Mouse (Mus musculus) Patski (cell line): ENCODE measurements at regions not wholly inside any gene's neighbourhood (a gene's known extent, or its start where the extent isn't known, plus 50 kb on each side); places are given as distances from the start of the nearest gene placed in this dataset.
A peak's percentile ranks its signal among the peaks of the same experiment; 100 is the strongest.

Source experiments
- ATAC-seq: fragments of 100-300 bp; one replicate; pipeline ENCODE4 v1.8.0; 2021
- CTCF ChIA-PET: fragments of 350-600 bp; sonication (Branson Sonifier 250); formaldehyde crosslinking; loops from one replicate; lab custom pipeline; 2022; ENCODE audit warnings: inconsistent platforms; lab: Charles Lee
- POLR2A ChIA-PET: fragments of 350-600 bp; sonication (Branson Sonifier 250); formaldehyde crosslinking; loops from one replicate; lab custom pipeline; 2022; ENCODE audit warnings: antibody characterized with exemption, inconsistent platforms; lab: Charles Lee
- DNase-seq: peaks from one replicate; pipeline ENCODE4 v3.0.0-alpha.2; 2011; ENCODE audit warnings: low read depth, low spot score
- H3K27me3 ChIP-seq: fragments of 371-371 bp; one replicate; pipeline ENCODE4 v1.5.1; 2021
- CTCF ChIP-seq: fragments of 100-300 bp; IDR thresholded peaks from one replicate; pipeline ENCODE4 v1.5.1; 2021
- in situ Hi-C: fragments of 300-500 bp; cut with MboI; formaldehyde crosslinking; loops from 3 replicates; pipeline ENCODE4 v1.11.1; 2018; ENCODE audit warnings: low pct_unique_long_range_greater_than_20kb, mixed read lengths

DNA sequence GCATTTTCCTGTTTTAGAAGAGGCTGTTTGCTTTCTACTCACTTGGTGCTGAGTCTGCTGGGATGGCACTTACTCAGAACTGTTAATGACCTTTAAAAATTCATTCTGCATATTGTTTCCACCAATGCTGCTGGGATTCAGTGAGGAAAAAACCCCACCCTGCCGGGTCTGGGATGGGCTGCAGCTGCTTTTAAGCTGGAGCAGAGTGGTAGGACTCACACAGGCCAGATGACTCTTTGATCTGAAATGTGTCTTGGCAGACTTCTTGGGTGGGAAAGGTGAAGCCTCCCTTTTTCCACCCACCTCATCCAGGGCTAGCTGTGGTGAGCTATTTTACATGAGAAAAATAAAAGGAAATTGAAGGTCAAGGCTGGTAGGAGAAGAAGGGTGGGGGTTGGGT, 56.4 kb upstream of the Ddhd1 start:
- ATAC-seq = no peak
- in situ Hi-C loops = loop anchor here (10.0 kb wide), 1 partner anchor 50 kb away; no protein-coding TSS in a partner anchor
- CTCF ChIA-PET = no interaction called here
- DNase-seq = no peak
- POLR2A ChIA-PET = no interaction called here
- TF ChIP-seq CTCF = no peak
- peaks cover 8% of the 10 kb centered on the region for H3K27me3 ChIP-seq

DNA sequence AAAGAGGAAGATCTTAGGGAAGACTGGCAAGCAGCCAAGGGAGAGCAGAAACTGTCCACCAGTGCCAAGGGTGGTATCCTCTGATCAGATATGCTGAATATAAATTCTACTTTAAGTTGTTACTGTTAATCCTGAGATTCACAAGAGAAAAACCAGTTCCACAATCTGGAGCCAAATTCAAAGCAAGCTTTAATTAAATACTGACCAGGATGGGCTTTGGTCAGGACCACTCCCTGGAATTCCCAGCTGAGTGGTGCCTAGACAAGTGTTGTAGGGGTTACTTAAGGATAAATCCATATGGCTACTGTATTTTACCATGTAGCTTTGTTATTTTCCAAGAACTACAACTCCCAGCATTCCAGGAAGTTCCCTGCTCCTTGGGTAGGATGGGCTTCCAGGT, 56.8 kb upstream of the Ddhd1 start:
- ChIA-PET CTCF (interaction anchor here (1.2 kb wide), 1 partner anchor 12 kb away, joined by 3 read pairs; no protein-coding TSS in a partner anchor), POLR2A (interaction anchor here (1.3 kb wide), 1 partner anchor 9 kb away, joined by 3 read pairs; no protein-coding TSS in a partner anchor)
- DNase-seq (no peak), ATAC-seq (no peak)
- in situ Hi-C loops = loop anchor here (10.0 kb wide), 1 partner anchor 50 kb away; no protein-coding TSS in a partner anchor
- TF ChIP-seq CTCF = no peak
- H3K27me3 ChIP-seq = peaks cover 8% of the 10 kb centered on the region

DNA sequence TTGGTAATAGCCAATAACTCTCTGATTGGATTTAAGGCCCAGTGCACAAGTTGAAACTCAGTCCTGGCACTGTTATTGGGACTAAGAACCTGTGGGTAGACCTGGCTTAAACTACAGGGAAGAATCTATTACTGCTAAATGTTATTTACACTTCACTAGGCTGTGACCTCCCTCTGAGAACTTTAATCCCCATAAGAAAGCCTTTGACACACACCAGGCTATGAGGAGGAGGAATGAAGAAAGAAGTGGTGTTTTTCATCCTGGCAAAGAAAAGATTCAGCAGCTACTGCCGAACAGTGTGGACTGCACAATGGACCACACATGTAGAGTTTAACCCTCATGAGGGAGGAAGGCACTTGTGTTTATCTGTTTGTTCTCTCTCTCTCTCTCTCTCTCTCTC, 58.2 kb upstream of the Ddhd1 start:
- CTCF ChIA-PET = interaction anchor here (1.2 to 1.3 kb wide), 3 partner anchors 13 to 68 kb away, joined by 3 read pairs; no protein-coding TSS in a partner anchor
- in situ Hi-C loops = loop anchor here (10.0 kb wide), 1 partner anchor 49 kb away; no protein-coding TSS in a partner anchor
- POLR2A ChIA-PET = interaction anchor here (0.6 to 1.3 kb wide), 2 partner anchors 10 to 21 kb away, joined by 3 read pairs; no protein-coding TSS in a partner anchor
- no peak for TF ChIP-seq CTCF
- DNase-seq = no peak
- ATAC-seq = peak; percentile 67
- no peaks in the 10 kb centered on the region for H3K27me3 ChIP-seq

DNA sequence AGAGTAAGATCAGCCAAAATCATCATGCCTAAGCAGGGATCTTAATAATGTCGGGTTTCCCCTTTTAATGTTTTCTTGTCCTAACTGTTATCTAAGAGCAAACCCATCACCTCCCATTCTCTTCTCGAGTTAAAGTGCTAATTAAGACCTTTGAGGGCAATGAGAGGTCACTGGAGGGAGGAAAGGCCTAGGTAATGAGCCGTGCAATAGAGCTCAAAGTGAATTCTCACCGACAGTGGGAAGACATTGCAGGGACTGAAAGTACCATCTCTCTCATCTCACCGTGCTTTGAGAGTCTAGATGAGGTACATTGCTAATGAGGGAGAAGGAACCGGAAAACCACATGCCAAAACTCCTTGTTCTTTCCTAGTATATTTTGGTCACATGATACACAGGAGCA, 64.9 kb upstream of the Ddhd1 start:
- POLR2A ChIA-PET = no interaction called here
- CTCF ChIA-PET = no interaction called here
- ATAC-seq = no peak
- in situ Hi-C loops = no loop called here
- DNase-seq = no peak
- H3K27me3 ChIP-seq = no peaks in the 10 kb centered on the region
- no peak for TF ChIP-seq CTCF

DNA sequence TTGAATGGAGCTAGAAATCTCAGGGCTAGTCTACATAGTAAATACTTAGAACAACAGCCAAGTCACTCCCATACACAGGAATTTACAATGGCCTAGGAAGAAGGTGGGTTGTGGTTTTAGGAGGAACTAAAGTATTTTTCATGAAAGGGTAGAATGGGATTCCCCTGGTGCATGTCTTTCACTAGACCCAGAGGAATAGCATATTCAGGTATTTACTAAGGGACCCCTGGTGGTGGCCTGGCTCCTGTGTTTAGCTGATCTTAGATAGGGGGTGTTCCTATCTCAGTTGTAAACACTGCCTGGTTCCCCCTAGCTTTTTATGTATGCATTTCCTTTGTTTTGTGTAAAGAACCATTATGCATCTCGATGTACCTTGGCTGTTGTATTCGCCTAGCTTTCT, 66.4 kb upstream of the Ddhd1 start:
- H3K27me3 ChIP-seq = no peaks in the 10 kb centered on the region
- ChIA-PET POLR2A (no interaction called here), CTCF (no interaction called here)
- DNase-seq = no peak
- ATAC-seq = no peak
- no peak for TF ChIP-seq CTCF
- in situ Hi-C loops = no loop called here

DNA sequence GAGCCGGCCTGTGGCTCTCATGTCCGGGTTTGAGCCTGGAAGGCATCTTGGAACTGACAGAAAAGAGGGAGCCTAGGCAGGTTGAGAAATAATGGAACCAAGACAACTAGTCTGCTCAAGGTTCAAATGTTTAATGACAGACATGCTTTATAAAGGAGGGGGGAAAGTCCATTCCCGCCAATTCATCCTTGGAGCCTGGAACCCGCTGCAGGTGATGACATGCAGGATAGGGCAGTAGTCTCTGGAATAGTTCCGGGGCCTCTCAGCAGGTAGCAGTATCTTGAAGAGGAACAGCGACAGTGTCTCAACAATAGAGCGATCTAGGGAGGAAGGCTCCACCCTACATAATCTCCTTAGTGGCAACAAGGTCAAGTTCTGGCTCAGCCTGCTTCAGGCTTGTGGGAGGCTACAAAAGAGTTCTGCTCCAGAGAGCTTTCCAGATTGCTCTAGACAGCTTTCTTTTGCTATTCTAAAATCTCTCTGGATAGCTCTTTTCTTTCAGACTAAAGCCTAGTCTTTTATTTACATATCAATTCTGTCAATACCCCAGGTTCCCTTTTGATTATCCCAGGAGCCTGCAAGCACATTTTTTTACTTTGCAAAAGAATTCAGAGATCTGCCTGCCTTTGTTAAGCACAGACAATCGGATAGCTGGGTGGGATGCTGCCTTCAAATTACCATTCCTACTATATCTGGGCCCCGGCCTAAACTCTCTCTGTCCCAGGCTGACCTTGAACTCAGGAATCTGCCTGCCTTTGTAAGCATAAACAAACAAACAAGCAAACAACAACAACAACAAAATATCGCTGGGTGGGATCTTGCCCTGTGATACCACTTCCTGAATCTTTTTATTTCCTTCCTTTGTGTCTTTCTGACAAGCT, 76.8 kb upstream of the Ddhd1 start:
- TF ChIP-seq CTCF = no peak
- in situ Hi-C loops = no loop called here
- CTCF ChIA-PET = interaction anchor here (0.6 kb wide), 1 partner anchor 35 kb away, joined by 3 read pairs; no protein-coding TSS in a partner anchor
- POLR2A ChIA-PET = no interaction called here
- DNase-seq = no peak
- H3K27me3 ChIP-seq = no peaks in the 10 kb centered on the region
- ATAC-seq = no peak

DNA sequence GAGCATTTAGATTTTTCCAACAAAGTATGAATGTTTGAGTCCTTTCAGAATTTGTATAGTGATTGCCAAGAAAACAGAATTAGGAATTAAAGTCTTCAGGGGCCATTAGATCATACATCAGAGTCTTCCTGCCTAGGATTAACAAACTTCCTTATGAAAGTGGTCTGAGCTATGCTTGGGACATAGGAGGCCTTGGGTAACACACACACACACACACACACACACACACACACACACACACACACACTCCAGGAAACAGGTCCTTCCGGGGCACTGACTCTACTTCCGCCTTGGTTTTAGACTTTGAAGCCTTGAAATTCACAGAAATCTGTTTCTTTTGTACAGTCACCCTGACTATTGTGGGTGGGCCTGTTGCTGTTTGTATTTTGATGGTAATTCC, 80.0 kb upstream of the Ddhd1 start:
- ChIA-PET CTCF (no interaction called here), POLR2A (interaction anchor here (0.6 kb wide), 1 partner anchor 34 kb away, joined by 3 read pairs; no protein-coding TSS in a partner anchor)
- no peak for ATAC-seq
- in situ Hi-C loops = no loop called here
- no peak for DNase-seq
- H3K27me3 ChIP-seq = no peaks in the 10 kb centered on the region
- TF ChIP-seq CTCF = no peak

DNA sequence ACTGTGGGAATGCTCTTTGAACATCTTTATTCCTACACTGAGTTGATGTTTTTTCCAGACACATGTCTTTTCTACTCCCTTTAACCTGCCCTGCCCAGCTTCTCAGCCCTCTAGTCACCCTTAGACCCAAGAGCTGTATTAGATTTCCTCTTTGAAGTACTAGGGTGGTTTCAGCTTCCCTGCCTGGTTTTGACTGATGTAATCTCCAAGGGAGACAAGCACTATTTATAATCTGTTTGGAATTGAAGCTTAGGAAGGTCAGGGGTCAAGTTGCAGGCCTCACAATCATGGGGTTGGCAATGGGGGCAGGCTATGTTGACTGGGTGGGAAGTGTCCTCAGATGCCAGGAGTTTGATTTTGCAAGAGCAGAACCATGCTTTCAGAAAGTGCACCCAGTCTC, 81.7 kb upstream of the Ddhd1 start:
- ATAC-seq (no peak), DNase-seq (no peak)
- CTCF ChIA-PET = no interaction called here
- POLR2A ChIA-PET = no interaction called here
- no peaks in the 10 kb centered on the region for H3K27me3 ChIP-seq
- in situ Hi-C loops = no loop called here
- no peak for TF ChIP-seq CTCF

DNA sequence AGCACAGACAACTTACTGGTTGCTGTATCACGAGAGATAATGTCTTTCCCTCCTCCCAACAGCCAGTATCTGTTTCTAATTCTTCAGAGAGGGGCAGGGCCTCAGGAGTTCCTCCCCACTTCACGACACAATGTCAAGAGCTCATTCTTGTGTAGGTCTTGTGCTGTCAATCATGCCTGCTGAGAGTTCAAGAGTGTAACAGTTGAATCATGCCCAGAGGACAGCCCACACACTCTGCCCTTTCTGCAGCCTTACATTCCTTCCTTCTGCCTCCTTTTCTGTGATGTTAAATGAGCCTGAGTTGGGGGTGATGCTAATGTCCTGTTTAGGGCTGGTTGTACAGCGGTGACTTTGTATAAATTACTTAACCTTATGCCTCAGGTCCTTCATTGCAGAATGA, 82.7 kb upstream of the Ddhd1 start:
- in situ Hi-C loops = no loop called here
- CTCF ChIA-PET = interaction anchor here (1.8 kb wide), 1 partner anchor 51 kb away, joined by 3 read pairs; no protein-coding TSS in a partner anchor
- DNase-seq = no peak
- H3K27me3 ChIP-seq = no peaks in the 10 kb centered on the region
- POLR2A ChIA-PET = interaction anchor here (0.7 kb wide), 1 partner anchor 22 kb away, joined by 4 read pairs; no protein-coding TSS in a partner anchor
- no peak for ATAC-seq
- no peak for TF ChIP-seq CTCF

DNA sequence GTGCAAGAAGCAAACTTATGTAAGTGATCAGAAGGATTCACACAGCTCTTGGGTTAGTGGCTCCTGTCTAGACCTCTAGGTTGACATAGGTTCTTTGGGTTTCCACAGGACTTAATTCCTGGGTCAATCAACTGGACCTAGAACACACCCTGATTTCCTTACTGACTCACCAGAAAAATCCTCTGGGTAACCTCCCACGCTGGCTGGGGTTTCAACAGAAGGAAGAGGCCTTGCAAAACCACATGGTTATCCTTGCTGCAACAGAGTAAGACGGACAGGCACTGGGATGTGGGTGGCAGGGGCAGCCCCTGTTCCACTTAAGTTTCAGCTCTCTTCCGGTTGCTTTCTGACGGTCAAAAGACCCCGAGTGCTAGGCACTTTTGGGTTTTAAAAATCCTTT, 88.2 kb upstream of the Ddhd1 start:
- POLR2A ChIA-PET = interaction anchor here (0.6 to 1.1 kb wide), 3 partner anchors 9 to 638 kb away, joined by 3 to 5 read pairs (median 4); no protein-coding TSS in a partner anchor
- in situ Hi-C loops = no loop called here
- DNase-seq (no peak), ATAC-seq (peak; percentile 47)
- TF ChIP-seq CTCF = no peak
- no peaks in the 10 kb centered on the region for H3K27me3 ChIP-seq
- CTCF ChIA-PET = no interaction called here

DNA sequence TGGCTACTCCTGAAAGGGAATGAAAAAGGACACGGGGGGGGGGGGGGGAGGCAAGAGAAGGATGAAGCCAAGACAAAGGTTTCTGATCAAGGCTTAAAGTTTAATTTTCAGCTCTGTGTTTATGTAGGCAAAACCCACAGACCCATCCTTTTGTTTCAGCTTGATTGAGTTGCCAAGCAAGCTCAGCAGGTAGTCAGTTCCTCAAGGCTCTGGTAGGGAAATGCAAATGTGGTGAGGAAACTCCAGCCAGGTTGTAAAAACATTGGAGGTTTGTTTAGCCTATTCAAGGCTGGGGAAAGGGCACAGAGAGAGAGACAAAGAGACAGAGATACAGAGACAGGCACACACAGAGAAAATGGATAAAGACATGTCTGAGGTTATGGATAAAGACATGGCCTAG, 99.4 kb upstream of the Ddhd1 start:
- ChIA-PET POLR2A (interaction anchor here (1.2 kb wide), 1 partner anchor 11 kb away, joined by 3 read pairs; no protein-coding TSS in a partner anchor), CTCF (interaction anchor here (1.1 kb wide), 1 partner anchor 37 kb away, joined by 3 read pairs; no protein-coding TSS in a partner anchor)
- in situ Hi-C loops = no loop called here
- H3K27me3 ChIP-seq = no peaks in the 10 kb centered on the region
- ATAC-seq (no peak), DNase-seq (no peak)
- TF ChIP-seq CTCF = no peak
